Mouse (Mus musculus) liver, postnatal 0 days (tissue): ENCODE measurements around the gene Adamts14. TPM values are rescaled to one million over a fixed set of nuclear protein-coding genes. Genes with fewer than 3 reads are reported as not detected.

Experiments
- ATAC-seq: fragments of 200-750 bp; cut with Nextera tagmentation; 2 replicates; pipeline ENCODE4 v1.8.0; 2017; ENCODE audit warnings: mild to moderate bottlenecking, moderate library complexity
- DNase-seq: peaks from one replicate; pipeline ENCODE4 v3.0.0-alpha.2; 2016
- H3K27ac ChIP-seq: fragments of 300-500 bp; sonication (generic); 2 replicates; pipeline ENCODE4 v1.5.1; 2014; ENCODE audit warnings: antibody characterized with exemption, moderate library complexity, mild to moderate bottlenecking, low read depth
- H3K27me3 ChIP-seq: fragments of 300-500 bp; sonication (generic); 2 replicates; pipeline ENCODE4 v1.6.1; 2014; ENCODE audit warnings: low read length, control low read depth, mixed read lengths; ENCODE audit not compliant: insufficient read depth
- H3K36me3 ChIP-seq: fragments of 300-500 bp; sonication (generic); replicated peaks from 2 replicates; pipeline ENCODE4 v1.6.1; 2014; ENCODE audit warnings: mild to moderate bottlenecking, control low read depth, low read length, moderate library complexity, mixed read lengths; ENCODE audit not compliant: insufficient read depth
- H3K4me1 ChIP-seq: fragments of 300-500 bp; sonication (generic); 2 replicates; pipeline ENCODE4 v1.6.1; 2014; ENCODE audit warnings: antibody characterized with exemption, mild to moderate bottlenecking, control low read depth; ENCODE audit not compliant: insufficient read depth
- H3K4me2 ChIP-seq: fragments of 300-500 bp; sonication (generic); 2 replicates; pipeline ENCODE4 v1.6.1; 2014; ENCODE audit warnings: low read depth, mild to moderate bottlenecking, low read length, moderate library complexity, mixed read lengths
- H3K4me3 ChIP-seq: fragments of 300-500 bp; sonication (generic); 2 replicates; pipeline ENCODE4 v1.5.1; 2014; ENCODE audit warnings: low read depth, low read length
- H3K9ac ChIP-seq: fragments of 300-500 bp; sonication (generic); replicated peaks from 2 replicates; pipeline ENCODE4 v1.6.1; 2014; ENCODE audit warnings: mild to moderate bottlenecking, moderate library complexity
- H3K9me3 ChIP-seq: fragments of 300-500 bp; sonication (generic); 2 replicates; pipeline ENCODE4 v1.6.1; 2016; ENCODE audit warnings: mild to moderate bottlenecking, control low read depth, low read length, mixed read lengths
- CTCF ChIP-seq: sonication (generic); IDR thresholded peaks from 2 replicates; pipeline ENCODE4 v1.5.1; 2016; ENCODE audit warnings: antibody characterized with exemption, low read depth
- EP300 ChIP-seq: IDR thresholded peaks from 2 replicates; pipeline ENCODE4 v1.6.1; 2016; ENCODE audit warnings: antibody characterized with exemption, low read depth, mild to moderate bottlenecking
- WGBS: fragments of 180-500 bp; shearing (Covaris S2); extraction: QIAGEN DNeasy Blood & Tissue Kit; methylation state at CpG from one replicate; pipeline ENCODE4 v1.1.7; 2014; ENCODE audit not compliant: insufficient replicate concordance; 5-methylcytosine and 5-hydroxymethylcytosine counted together
- polyA plus RNA-seq: library from polyadenylated mRNA; unstranded; fragments of >200 nt; fragmentation: Nextera tagmentation; extraction: Ambion mirVana; gene quantifications from 2 replicates; pipeline ENCODE4 v1.2.1, GENCODE M21; 2015

Gene Adamts14
- polyA plus RNA-seq, 1 experiment from 2014 or later: 0.39 TPM

- TF ChIP-seq CTCF: no peak
- no peak for TF ChIP-seq EP300
- H3K4me3 ChIP-seq: no peak overlapping the region
- peaks cover 18% of the 10 kb centered on the region; the same call in 1 of the 2 replicates for H3K27me3 ChIP-seq
- H3K27ac ChIP-seq: no peak overlapping the region
- 42% methylated on average over 13 of the region's 13 CpGs for WGBS
- no peaks in the 10 kb centered on the region for H3K9me3 ChIP-seq
- peaks cover 4% of the 10 kb centered on the region; the same call in 1 of the 2 replicates for H3K4me1 ChIP-seq
- no peak overlapping the region for H3K4me2 ChIP-seq
- no peak overlapping the region for H3K9ac ChIP-seq
- ATAC-seq (no peak), DNase-seq (no peak)
- H3K36me3 ChIP-seq: no peaks in the 10 kb centered on the region
Observed at GRCm38 (mm10) chr10:61174711-61175441, 98.4 kb downstream of the Adamts14 start.

DNA sequence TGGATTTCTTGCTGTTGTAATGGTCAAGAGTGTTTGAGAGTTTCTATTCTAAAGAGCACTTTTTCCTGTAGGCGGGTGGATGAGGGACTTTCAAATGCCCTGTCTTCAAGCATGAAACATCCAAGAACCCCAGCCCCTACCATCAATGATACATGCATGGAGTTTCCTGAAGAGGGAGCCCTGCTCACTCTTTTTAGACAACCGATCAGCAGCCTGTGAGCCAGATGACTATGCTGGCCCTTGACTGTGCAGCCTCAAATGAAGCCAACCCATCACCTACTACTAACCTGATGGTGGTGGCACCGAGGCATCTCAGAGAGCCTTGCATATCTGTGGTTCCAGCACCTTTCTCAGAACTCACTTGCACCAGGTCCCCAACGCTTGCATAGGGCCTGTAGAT lies 100.7 kb downstream of the Adamts14 start:
- no peaks in the 10 kb centered on the region for H3K36me3 ChIP-seq
- DNase-seq: no peak
- no peak overlapping the region for H3K9ac ChIP-seq
- ATAC-seq: no peak
- H3K4me3 ChIP-seq: no peak overlapping the region
- H3K27me3 ChIP-seq: peaks cover 18% of the 10 kb centered on the region; the same call in 1 of the 2 replicates
- 62% methylated on average over 4 of the region's 4 CpGs for WGBS
- no peaks in the 10 kb centered on the region for H3K9me3 ChIP-seq
- H3K4me2 ChIP-seq: no peak overlapping the region
- H3K4me1 ChIP-seq: peaks cover 4% of the 10 kb centered on the region; the same call in 1 of the 2 replicates
- TF ChIP-seq CTCF: peak; percentile 27; the same call in 1 of the 2 replicates
- no peak for TF ChIP-seq EP300
- H3K27ac ChIP-seq: no peak overlapping the region

DNA sequence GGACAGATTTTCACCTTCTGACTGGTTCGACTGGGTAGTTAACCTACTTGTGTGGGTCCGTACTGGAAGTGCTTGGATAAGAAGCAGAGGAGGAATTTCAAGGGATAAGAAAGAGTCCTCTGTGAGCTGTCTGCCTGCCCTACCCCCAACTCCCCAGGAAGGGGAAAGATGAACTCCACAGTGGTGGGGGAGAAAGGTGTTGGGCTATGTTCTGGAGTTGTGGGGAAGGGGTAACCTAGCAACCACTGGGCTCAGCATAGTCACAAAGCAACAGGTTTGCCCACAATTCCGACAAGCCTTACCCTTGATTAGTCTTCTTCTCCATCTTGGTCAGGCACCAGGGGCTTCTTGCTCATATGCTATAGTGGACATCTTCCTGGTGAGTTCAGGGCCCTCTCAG lies 101.6 kb downstream of the Adamts14 start, which contains the start of gene Tbata:
Gene Tbata (plus strand): TSS at position 301 of the 400 bp plus-strand sequence.
- DNase-seq: no peak
- Histone ChIP-seq H3K4me2 (no peak within 1 kb of the TSS), H3K9ac (no peak within 1 kb of the TSS), H3K27me3 (peaks cover 18% of the 10 kb centered on the region; the same call in 1 of the 2 replicates), H3K4me1 (peaks cover 4% of the 10 kb centered on the region; the same call in 1 of the 2 replicates), H3K4me3 (no peak within 1 kb of the TSS), H3K27ac (no peak within 1 kb of the TSS), H3K36me3 (no peaks in the 10 kb centered on the region), H3K9me3 (no peaks in the 10 kb centered on the region)
- 49% methylated on average over 3 of the region's 3 CpGs for WGBS
- no peak for ATAC-seq
- TF ChIP-seq CTCF (no peak), EP300 (no peak)

GRCm38 (mm10) chr10:61168393-61168792 lies 104.8 kb downstream of the Adamts14 start:
- 53% methylated on average over 2 of the region's 2 CpGs for WGBS
- no peak overlapping the region for H3K4me2 ChIP-seq
- H3K36me3 ChIP-seq: no peaks in the 10 kb centered on the region
- H3K27me3 ChIP-seq: no peaks in the 10 kb centered on the region
- ATAC-seq: no peak
- DNase-seq: no peak
- H3K9ac ChIP-seq: no peak overlapping the region
- H3K4me1 ChIP-seq: no peaks in the 10 kb centered on the region
- no peaks in the 10 kb centered on the region for H3K9me3 ChIP-seq
- TF ChIP-seq EP300 (no peak), CTCF (no peak)
- no peak overlapping the region for H3K27ac ChIP-seq
- no peak overlapping the region for H3K4me3 ChIP-seq

- no peak overlapping the region for H3K4me3 ChIP-seq
Observed at GRCm38 (mm10) chr10:61167333-61168096, 105.7 kb downstream of the Adamts14 start.

DNA sequence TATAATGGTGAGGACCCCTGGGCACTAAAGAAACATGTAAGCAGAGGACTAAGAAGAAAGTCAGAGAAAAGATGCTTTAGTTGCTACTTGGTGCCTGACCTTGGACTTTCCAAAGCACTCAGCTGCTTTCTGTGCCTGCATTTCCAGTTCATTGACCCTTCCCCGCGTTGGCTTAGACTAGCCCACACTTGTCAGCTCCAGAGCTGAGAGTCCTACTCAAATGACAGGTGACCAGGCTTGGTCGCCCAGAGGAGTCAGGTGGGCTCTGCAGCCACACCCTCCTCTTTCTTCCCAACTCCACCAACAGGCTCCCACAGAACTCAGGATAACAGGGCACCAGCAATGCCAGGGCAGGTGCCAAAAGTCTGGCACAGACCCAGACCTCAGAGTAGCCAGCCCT lies 110.9 kb downstream of the Adamts14 start:
- Histone ChIP-seq H3K27me3 (no peaks in the 10 kb centered on the region), H3K36me3 (no peaks in the 10 kb centered on the region), H3K27ac (no peak overlapping the region), H3K9ac (no peak overlapping the region), H3K4me1 (no peaks in the 10 kb centered on the region), H3K4me2 (no peak overlapping the region), H3K4me3 (no peak overlapping the region), H3K9me3 (no peaks in the 10 kb centered on the region)
- 67% methylated on average over 3 of the region's 3 CpGs for WGBS
- no peak for DNase-seq
- no peak for ATAC-seq
- TF ChIP-seq EP300 (no peak), CTCF (no peak)

More at GRCm38 (mm10) chr10:61167333-61168096, 105.7 kb downstream of the Adamts14 start:
- Histone ChIP-seq H3K4me2 (no peak overlapping the region), H3K9me3 (no peaks in the 10 kb centered on the region), H3K36me3 (no peaks in the 10 kb centered on the region), H3K27ac (no peak overlapping the region), H3K27me3 (no peaks in the 10 kb centered on the region), H3K4me1 (no peaks in the 10 kb centered on the region), H3K9ac (no peak overlapping the region)
- TF ChIP-seq CTCF: no peak
- TF ChIP-seq EP300: no peak
- DNase-seq (no peak), ATAC-seq (no peak)
- WGBS: 37% methylated on average over 9 of the region's 9 CpGs
